Comparison of ENCODE assay signal across 8 mouse cellular contexts in the genomic region with DNA sequence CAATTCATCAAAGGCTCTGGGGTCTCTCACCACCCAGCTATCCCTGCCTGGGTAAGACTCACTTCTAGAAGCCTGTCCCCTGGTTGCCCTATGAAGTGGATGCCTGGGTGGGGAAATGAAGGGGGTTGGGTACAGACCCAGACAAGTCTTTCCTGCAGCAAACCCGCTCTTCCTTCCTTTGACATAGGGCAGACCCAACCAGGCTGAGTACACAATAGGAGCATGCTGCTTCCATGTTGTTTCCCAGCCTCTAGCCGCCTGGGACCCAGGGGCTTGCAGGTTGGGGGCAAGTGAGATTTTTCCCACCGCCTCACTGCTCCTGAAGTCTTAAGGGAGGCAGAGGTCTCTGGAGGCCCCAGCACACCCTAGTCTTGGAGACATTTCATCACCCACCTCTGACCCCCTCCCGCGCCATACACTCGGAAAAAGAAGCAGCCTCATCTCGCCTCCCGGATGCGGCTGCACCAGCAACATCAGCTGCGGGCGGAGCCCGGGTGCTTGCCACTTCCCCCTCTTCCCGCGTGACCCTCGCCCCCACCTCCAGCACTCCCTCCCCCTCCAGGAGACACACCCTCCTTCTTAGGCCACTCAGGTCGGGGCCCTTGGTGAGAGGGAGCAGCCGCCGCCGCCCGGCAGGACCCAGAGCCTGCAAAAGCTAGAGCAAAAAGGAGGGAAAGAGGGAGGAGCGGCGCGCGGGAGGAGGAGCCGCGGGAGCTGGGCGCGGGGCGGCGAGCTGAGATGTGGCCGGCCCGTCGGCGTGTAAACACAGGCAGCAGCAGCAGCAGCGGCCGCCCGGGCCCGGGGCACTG. TPM values are rescaled to one million over a fixed set of nuclear protein-coding genes. Genes with fewer than 3 reads are reported as not detected.
DNase-seq lines count a peak whose midpoint lies in the region; ATAC-seq and TF ChIP-seq lines count a peak whose summit lies in the region.

A gene (plus strand): TSS at position 746 of the 809 bp plus-strand sequence.

- H3K9me3 ChIP-seq in E14TG2a.4 (ENCODE audit: low read length) = no peaks in the 10 kb centered on the region
- H3K9me3 ChIP-seq in forebrain, embryonic 13.5 days (replicated peaks) = no peaks in the 10 kb centered on the region
- H3K9me3 ChIP-seq in heart, postnatal 0 days (replicated peaks; ENCODE audit: control insufficient read depth, low read length) = no peaks in the 10 kb centered on the region
- no peaks in the 10 kb centered on the region for H3K9me3 ChIP-seq in liver, postnatal 0 days (ENCODE audit: low read length)
- no peaks in the 10 kb centered on the region for H3K9me3 ChIP-seq in neural tube, embryonic 12.5 days
- no peaks in the 10 kb centered on the region for H3K9me3 ChIP-seq in stomach, postnatal 0 days (ENCODE audit: control insufficient read depth, low read length)

- peak within 1 kb of the TSS; percentile 74 for H3K9ac ChIP-seq in forebrain, embryonic 13.5 days
- peak within 1 kb of the TSS; percentile 62 for H3K9ac ChIP-seq in heart, postnatal 0 days (replicated peaks; ENCODE audit: low read depth, low read length)
- H3K9ac ChIP-seq in liver, postnatal 0 days (replicated peaks) = peak within 1 kb of the TSS; percentile 53
- H3K9ac ChIP-seq in neural tube, embryonic 12.5 days = peak within 1 kb of the TSS; percentile 66
- H3K9ac ChIP-seq in stomach, postnatal 0 days (ENCODE audit: low read length) = peak within 1 kb of the TSS; percentile 72

- H3K36me3 ChIP-seq in E14TG2a.4 (ENCODE audit: insufficient read depth, low read length) = no peaks in the 10 kb centered on the region
- no peaks in the 10 kb centered on the region for H3K36me3 ChIP-seq in forebrain, embryonic 13.5 days (ENCODE audit: poor library complexity, severe bottlenecking)
- no peaks in the 10 kb centered on the region for H3K36me3 ChIP-seq in heart, postnatal 0 days (replicated peaks; ENCODE audit: control insufficient read depth, insufficient read depth, low read length)
- H3K36me3 ChIP-seq in liver, postnatal 0 days (replicated peaks; ENCODE audit: insufficient read depth, low read length) = no peaks in the 10 kb centered on the region
- H3K36me3 ChIP-seq in neural tube, embryonic 12.5 days = no peaks in the 10 kb centered on the region
- no peaks in the 10 kb centered on the region for H3K36me3 ChIP-seq in stomach, postnatal 0 days (ENCODE audit: control insufficient read depth, insufficient read depth, low read length)

- no peak for TF ChIP-seq CTCF in E14TG2a.4 (conservative IDR thresholded peaks at IDR 0.05; ENCODE audit: low read length)
- no peak for TF ChIP-seq CTCF in heart, postnatal 0 days (IDR thresholded peaks at IDR 0.05; ENCODE audit: low read depth)
- no peak for TF ChIP-seq CTCF in liver, postnatal 0 days (IDR thresholded peaks at IDR 0.05; ENCODE audit: low read depth)
- no peak for TF ChIP-seq CTCF in stomach, postnatal 0 days (IDR thresholded peaks at IDR 0.05; ENCODE audit: low read depth)

- H3K27me3 ChIP-seq in E14TG2a.4 (ENCODE audit: insufficient read depth, low read length) = no peaks in the 10 kb centered on the region
- H3K27me3 ChIP-seq in forebrain, embryonic 13.5 days = no peaks in the 10 kb centered on the region
- H3K27me3 ChIP-seq in heart, postnatal 0 days (ENCODE audit: control insufficient read depth, insufficient read depth, low read length) = no peaks in the 10 kb centered on the region
- peaks cover 17% of the 10 kb centered on the region; the same call in 1 of the 2 replicates for H3K27me3 ChIP-seq in liver, postnatal 0 days (ENCODE audit: insufficient read depth, low read length)
- no peaks in the 10 kb centered on the region for H3K27me3 ChIP-seq in neural tube, embryonic 12.5 days (replicated peaks)
- no peaks in the 10 kb centered on the region for H3K27me3 ChIP-seq in stomach, postnatal 0 days (ENCODE audit: control insufficient read depth, insufficient read depth, low read length)

- peak; percentile 28 for DNase-seq in heart, postnatal 0 days (ENCODE audit: low spot score)
- DNase-seq in kidney, postnatal 36 days = peak; percentile 36 to 49
- peak; percentile 64 for DNase-seq in liver, postnatal 0 days
- DNase-seq in stomach, postnatal 0 days (ENCODE audit: low spot score) = peak; percentile 80

- H3K4me3 ChIP-seq in E14TG2a.4 (replicated peaks; ENCODE audit: low read length) = peak within 1 kb of the TSS; percentile 82
- H3K4me3 ChIP-seq in forebrain, embryonic 13.5 days = peak within 1 kb of the TSS; percentile 60
- peak within 1 kb of the TSS; percentile 68 for H3K4me3 ChIP-seq in heart, postnatal 0 days (ENCODE audit: low read depth, low read length)
- peak within 1 kb of the TSS; percentile 56 for H3K4me3 ChIP-seq in liver, postnatal 0 days (ENCODE audit: low read depth, low read length)
- peak within 1 kb of the TSS; percentile 53 for H3K4me3 ChIP-seq in neural tube, embryonic 12.5 days
- peak within 1 kb of the TSS; percentile 61 for H3K4me3 ChIP-seq in stomach, postnatal 0 days (ENCODE audit: low read depth, low read length)

- peaks cover 11% of the 10 kb centered on the region; the same call in 1 of the 2 replicates for H3K4me1 ChIP-seq in E14TG2a.4 (replicated peaks; ENCODE audit: low read depth, low read length)
- peaks cover 9% of the 10 kb centered on the region; the same call in 1 of the 2 replicates for H3K4me1 ChIP-seq in forebrain, embryonic 13.5 days
- no peaks in the 10 kb centered on the region for H3K4me1 ChIP-seq in heart, postnatal 0 days (ENCODE audit: control insufficient read depth, insufficient read depth)
- no peaks in the 10 kb centered on the region for H3K4me1 ChIP-seq in liver, postnatal 0 days (ENCODE audit: insufficient read depth)
- H3K4me1 ChIP-seq in neural tube, embryonic 12.5 days = no peaks in the 10 kb centered on the region
- H3K4me1 ChIP-seq in stomach, postnatal 0 days (replicated peaks; ENCODE audit: control insufficient read depth, insufficient read depth) = no peaks in the 10 kb centered on the region

- ATAC-seq in cerebellum, adult (ENCODE audit: insufficient number of reproducible peaks, low FRiP score, low TSS enrichment) = peak; percentile 74
- peak; percentile 90 for ATAC-seq in forebrain, embryonic 13.5 days
- ATAC-seq in heart, postnatal 0 days (ENCODE audit: insufficient read depth, low read depth) = peak; percentile 81
- ATAC-seq in liver, postnatal 0 days = peak; percentile 76
- ATAC-seq in neural tube, embryonic 12.5 days (ENCODE audit: low FRiP score, low read depth) = peak; percentile 80
- ATAC-seq in stomach, postnatal 0 days (ENCODE audit: low FRiP score, low TSS enrichment) = peak; percentile 89

- H3K27ac ChIP-seq in forebrain, embryonic 13.5 days = peak within 1 kb of the TSS; percentile 80
- peak within 1 kb of the TSS; percentile 46; the same call in 1 of the 2 replicates for H3K27ac ChIP-seq in heart, postnatal 0 days (ENCODE audit: low read depth)
- peak within 1 kb of the TSS; percentile 59 for H3K27ac ChIP-seq in liver, postnatal 0 days (ENCODE audit: low read depth)
- peak within 1 kb of the TSS; percentile 53 for H3K27ac ChIP-seq in neural tube, embryonic 12.5 days
- peak within 1 kb of the TSS; percentile 35; the same call in 1 of the 2 replicates for H3K27ac ChIP-seq in stomach, postnatal 0 days (replicated peaks)

- TF ChIP-seq EP300 in heart, postnatal 0 days (IDR thresholded peaks at IDR 0.05; ENCODE audit: low read depth) = no peak
- TF ChIP-seq EP300 in liver, postnatal 0 days (IDR thresholded peaks at IDR 0.05; ENCODE audit: low read depth) = no peak
- no peak for TF ChIP-seq EP300 in stomach, postnatal 0 days (optimal IDR thresholded peaks at IDR 0.05)

- 22% methylated on average over 26 of the region's 38 CpGs for WGBS in forebrain, embryonic 13.5 days
- WGBS in heart, postnatal 0 days = 10% methylated on average over 32 of the region's 38 CpGs
- 23% methylated on average over 20 of the region's 38 CpGs for WGBS in liver, postnatal 0 days (ENCODE audit: insufficient replicate concordance)
- WGBS in neural tube, embryonic 12.5 days = 23% methylated on average over 35 of the region's 38 CpGs
- WGBS in stomach, postnatal 0 days = 20% methylated on average over 15 of the region's 38 CpGs

- peak within 1 kb of the TSS; percentile 64 for H3K4me2 ChIP-seq in forebrain, embryonic 13.5 days
- peak within 1 kb of the TSS; percentile 80 for H3K4me2 ChIP-seq in heart, postnatal 0 days (ENCODE audit: low read depth, low read length)
- H3K4me2 ChIP-seq in liver, postnatal 0 days (ENCODE audit: low read depth, low read length) = peak within 1 kb of the TSS; percentile 64
- H3K4me2 ChIP-seq in neural tube, embryonic 12.5 days (replicated peaks) = peak within 1 kb of the TSS; percentile 60
- H3K4me2 ChIP-seq in stomach, postnatal 0 days (replicated peaks; ENCODE audit: low read depth) = peak within 1 kb of the TSS; percentile 62

RNA-seq across cellular contexts. Expression of the gene that starts here (rescaled TPM):
- polyA plus RNA-seq in forebrain, embryonic 13.5 days (2015; fragmentation: Nextera tagmentation; extraction: Ambion mirVana) = 17.0 and 18.6 TPM in 2 replicates
- 5.4 and 11.6 TPM in 2 replicates for total RNA-seq in heart, postnatal 0 days (2014; rRNA removed; ENCODE audit: low replicate concordance)
- 1.6 and 2.0 TPM in 2 replicates for polyA plus RNA-seq in heart, postnatal 0 days (2015; fragmentation: Nextera tagmentation; extraction: Ambion mirVana)
- polyA plus RNA-seq in liver, postnatal 0 days (2015; fragmentation: Nextera tagmentation; extraction: Ambion mirVana) = 1.5 and 1.7 TPM in 2 replicates
- 18.5 and 21.8 TPM in 2 replicates for polyA plus RNA-seq in neural tube, embryonic 12.5 days (2016; fragmentation: Nextera tagmentation; extraction: Ambion mirVana)
- 5.1 and 5.7 TPM in 2 replicates for polyA plus RNA-seq in stomach, postnatal 0 days (2015; fragmentation: Nextera tagmentation; extraction: Ambion mirVana)

Comparison
In these comparisons a context has a peak if more than half of its experiments do, and no peak if none do; other contexts are left out.
1. Peak in every context shown above with its lines: DNase-seq, ATAC-seq, H3K4me3 ChIP-seq and H3K27ac ChIP-seq.
2. DNase-seq: peak in every context shown above with its lines; median percentile 80 in stomach, postnatal 0 days; 64 in liver, postnatal 0 days; 42 in kidney, postnatal 36 days; 28 in heart, postnatal 0 days.